Mouse (Mus musculus): ENCODE measurements around the gene Pigk.
"Not testable (repeated sequence)": the region's sequence is repeated elsewhere in the genome, so short reads cannot be mapped to it uniquely, and the experiment has no call there.

Gene Pigk

DNA sequence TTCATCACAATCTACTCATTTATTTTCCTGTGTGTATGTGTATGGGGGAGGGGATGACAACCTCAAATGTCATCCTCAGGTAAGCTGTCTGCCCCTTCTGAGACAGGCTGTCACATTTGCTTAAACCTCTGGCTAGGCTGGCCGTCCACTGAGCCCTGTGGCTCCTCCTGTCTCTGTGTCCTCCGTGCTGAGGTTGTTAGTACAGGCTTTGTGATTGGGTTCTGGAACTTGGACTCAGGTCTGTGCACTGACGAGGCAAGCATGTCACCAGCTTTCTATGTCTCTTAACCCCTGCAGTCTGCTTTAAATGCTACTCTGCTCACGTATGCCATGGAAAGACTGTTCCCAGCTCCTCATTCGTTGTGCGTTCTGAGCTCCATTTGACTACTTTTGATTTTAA is 62.5 kb downstream of the Pigk start:
- DNase-seq = no peak

DNA sequence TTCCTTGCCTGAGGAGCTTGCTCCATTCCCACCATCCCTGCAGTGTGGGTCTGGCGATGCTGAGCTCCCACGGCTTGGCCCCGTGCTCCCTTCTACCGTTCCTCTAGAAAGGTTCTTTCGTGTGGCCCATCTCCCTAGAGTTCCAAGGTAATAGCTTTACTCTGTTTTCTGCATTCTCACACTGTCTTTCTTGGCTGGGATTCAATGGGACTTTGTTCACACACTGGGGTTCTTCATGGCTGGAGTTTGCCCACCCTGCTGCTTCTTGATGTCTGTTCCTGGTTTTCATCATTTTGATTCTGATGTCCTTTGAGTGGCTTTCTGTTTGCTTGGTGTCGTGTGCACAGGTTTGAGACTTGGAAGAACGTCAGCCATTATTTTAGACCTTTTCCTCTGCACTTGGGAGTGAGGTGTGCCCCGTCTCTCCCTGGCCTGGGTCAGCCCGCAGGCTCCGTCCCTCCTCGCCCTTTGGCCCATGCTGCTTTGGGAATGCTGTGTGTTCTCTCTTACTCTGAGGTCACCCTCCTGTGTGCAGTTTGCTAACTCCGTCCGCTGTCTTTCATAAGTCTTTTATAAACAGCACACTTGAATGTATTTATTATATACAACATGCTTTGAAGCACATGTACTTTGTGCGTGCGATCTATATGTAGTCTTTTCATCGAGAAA is 63.1 kb downstream of the Pigk start:
- no peak for DNase-seq

DNA sequence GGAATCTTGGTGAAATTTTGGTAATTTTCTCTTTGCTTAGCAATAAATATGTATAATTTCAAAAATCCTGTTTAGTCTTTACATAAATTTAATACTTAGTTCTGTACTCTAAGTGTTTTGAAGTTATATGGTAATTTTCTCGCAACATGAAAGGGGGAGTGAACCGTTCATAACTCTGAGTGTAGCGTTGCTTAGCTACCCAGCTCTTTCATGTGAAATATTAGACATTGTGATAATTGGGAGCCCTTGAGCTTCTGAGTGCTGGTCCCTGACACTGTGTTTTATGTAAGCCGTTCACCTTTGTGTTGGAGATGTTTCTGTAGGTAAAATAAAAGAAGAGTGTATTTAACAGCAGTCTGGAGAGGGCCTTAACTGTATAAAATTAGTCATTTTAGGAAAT is 65.9 kb downstream of the Pigk start:
- no peak for DNase-seq

DNA sequence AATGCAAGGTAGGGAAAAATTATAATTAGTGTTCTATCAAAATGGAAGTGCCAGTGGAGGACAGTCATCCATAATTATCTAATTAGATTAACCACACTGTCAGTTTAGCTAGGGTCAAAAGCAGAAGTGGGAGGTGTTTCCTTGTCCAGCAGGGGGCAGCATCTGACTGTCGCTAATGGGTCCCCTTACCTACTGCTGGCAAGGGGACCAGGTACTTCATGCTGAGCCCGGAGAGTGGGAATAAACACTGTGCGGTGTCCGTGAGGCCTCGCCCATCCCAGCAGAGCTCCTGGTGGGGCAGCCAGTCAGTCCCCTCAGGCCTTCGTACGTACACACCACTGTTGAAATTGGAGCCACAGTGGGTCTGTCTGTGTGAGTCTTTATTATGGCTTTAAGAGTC is 69.9 kb downstream of the Pigk start:
- peak; percentile 65 for DNase-seq

DNA sequence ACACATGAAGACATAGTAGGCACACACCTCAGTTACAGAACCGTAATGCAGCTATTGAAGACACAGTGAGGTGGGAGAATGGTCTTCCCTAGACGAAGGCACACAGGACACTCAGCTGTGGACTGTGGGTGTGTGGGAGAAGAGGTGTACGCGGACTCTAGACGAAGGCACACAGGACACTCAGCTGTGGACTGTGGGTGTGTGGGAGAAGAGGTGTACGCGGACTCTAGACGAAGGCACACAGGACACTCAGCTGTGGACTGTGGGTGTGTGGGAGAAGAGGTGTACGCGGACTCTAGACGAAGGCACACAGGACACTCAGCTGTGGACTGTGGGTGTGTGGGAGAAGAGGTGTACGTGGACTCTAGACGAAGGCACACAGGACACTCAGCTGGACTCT is 70.5 kb downstream of the Pigk start:
- DNase-seq = not testable (repeated sequence)

DNA sequence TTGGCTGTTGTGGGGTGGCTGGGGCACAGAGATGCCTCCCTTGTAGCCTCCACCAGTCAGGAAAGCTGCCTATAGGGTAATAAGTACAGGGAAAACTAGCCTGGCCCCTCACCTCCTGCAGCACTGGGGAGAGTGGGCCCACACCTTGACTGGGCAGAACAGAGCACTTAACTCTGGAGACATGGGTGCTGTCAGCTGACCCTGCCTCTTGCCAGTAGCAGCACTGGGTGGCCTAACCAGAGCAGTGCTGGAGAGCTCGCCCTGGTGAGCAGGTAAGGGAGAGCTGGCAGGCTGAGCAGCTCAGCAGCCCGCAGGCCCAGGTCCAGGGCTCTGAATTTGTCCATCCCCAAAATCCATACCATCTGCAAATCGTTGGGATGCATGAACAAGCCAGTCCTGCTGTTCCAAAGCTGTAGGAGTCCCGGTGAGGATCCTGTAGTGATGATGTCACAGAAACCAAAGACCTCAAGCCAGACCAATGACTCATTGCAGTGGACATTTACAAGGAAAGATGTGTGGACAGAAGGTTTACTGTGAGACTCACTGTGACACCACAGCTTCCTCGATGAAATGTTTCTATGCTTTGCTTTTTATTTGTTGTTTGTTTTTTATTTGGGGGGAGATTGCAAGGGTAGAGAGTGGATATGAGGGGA is 74.5 kb downstream of the Pigk start:
- DNase-seq = not testable (repeated sequence)

DNA sequence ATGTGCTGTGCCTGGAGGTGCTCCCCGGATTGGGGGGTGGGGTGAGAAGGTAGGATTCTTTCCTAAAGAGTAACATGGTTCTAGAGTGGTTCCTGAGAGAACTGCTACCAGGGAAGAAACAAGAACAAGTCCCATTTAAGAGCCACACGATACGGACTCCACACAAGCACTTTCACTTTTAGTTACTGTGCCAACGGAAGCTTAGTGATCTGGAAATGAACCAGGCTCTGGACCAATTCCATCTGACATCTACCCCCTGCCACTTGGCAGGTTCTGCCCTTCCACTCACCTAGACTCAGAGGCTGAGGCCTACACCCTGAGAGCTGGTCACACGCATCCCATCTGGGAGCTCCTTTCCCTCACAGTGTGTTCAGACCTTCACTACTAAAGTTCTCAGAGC is 78.7 kb downstream of the Pigk start:
- DNase-seq = peak in 1 of 2 experiments; percentile 10

DNA sequence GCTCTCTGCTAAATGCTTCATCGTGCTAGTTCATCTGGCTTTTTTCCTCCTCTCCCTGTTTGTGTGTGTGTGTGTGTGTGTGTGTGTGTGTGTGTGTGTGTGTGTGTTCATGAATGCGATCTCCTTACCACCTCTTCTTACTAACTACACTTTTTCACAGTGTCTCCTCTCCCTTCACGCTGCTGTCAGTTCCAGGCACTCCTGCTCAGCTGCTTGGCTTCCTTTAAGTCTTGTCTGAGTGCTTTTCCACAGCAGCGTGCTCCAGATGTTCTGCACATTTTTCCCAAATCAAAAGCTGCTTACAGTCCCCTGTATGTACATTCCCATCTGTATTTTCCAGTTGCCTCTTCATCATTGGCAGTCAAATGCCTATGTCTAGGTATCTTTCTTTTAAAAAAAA is 79.1 kb downstream of the Pigk start:
- DNase-seq = no peak

DNA sequence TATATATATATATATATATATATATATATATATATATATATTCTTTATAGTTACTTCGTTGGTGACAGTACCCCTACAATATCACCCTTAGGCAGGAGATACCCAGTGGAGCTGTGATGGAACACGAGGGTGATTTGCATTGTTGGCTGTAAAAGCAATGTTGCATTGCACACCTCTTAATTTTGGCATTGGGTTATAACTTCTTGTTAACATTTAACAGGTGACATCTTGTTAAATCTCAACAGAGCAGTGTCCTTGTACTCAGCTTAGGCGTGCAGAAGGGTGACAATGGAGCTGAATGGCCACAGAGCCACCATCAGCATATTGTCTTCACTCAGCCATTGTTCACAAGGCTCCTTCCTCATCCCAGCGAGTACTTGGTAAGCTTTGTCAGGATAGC is 82.3 kb downstream of the Pigk start:
- no peak for DNase-seq

DNA sequence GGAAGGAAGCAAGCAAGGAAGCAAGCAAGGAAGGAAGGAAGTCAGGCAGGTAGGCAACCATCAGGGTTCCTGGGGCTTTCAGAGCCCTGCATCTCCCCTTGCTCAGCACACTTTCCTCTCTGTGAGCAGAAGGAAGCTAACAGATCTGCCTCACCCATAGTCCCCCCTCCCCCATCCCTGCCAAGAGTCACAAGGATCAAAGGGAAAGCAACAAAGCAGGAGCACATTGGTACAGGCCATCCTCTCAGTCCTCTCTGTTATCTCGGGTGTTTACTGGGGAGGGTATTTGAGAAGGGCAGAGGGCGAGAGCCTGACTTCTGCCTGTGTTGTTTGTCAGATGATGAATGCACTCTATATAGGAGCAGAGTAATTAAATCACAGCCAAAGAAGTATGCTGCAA is 83.5 kb downstream of the Pigk start:
- no peak for DNase-seq

DNA sequence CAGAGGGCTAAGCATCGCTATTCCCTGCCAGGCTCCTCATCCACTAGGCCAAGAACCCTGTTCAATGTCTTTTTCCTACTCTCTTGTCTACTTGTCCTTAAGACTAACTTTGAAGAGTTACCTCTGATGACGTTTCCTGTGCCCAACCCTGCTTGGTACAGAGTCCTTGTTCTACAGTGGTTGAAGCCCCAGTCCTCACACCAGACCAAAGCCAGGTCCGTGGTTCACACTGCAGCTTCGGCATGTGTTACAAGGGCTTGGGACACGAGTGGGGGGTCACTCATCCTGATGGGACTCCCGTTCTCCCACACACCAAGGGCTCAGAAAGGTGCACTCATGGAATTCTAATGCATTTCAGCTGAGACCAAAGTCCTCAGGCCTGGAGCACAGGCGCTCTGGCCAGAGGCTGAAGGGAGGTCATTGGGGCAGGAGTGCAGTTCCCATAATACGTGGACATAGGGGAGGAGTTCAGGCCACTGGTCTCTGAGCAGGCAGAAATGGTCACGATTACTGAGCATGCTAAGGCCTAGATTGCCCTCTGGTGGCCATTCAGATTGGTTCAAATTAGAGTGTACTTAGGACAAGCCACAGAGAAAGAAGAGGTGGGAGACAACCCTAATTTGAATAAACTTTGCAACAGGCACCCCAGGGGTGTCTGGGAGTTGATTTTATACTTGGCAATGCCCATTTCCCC is 86.0 kb downstream of the Pigk start:
- peak; percentile 20 to 26 for DNase-seq

DNA sequence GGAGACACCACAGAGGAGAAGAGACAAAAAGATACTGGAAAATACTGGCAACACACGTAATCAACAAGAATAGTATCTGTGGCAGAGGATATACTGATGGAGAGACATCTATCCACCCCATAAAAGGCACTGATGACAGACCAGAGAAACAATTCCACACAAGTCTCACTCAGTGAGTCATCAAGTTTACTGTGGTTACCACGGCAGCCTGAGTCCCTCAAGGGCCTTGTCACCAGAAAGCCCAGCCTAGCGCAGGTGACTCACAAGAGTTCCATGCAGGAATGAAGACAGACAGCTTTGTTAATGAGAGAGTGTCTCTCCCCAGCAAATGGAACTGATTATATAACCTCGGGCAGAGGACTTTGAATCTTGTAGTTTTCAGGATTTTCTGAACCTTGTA is 100.0 kb downstream of the Pigk start:
- no peak for DNase-seq

DNA sequence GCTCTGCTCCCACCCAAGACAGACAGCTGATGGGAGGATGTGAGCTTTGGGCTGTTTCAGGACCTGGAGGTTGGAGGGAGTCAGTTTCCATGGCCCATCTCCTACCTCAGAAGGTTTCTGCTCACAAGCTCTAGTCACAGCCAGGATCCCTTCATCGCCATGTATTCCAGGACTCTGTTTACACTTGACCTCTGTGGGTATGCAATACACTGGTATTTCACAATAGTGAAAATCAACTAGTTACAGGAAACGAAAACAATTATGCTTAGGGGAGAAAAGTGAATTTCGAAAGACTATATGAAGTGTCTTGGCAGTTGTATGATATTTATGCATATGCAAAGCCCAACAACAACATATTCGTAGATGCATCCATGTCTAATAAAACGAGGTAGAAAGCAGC is 101.2 kb downstream of the Pigk start:
- DNase-seq = no peak

DNA sequence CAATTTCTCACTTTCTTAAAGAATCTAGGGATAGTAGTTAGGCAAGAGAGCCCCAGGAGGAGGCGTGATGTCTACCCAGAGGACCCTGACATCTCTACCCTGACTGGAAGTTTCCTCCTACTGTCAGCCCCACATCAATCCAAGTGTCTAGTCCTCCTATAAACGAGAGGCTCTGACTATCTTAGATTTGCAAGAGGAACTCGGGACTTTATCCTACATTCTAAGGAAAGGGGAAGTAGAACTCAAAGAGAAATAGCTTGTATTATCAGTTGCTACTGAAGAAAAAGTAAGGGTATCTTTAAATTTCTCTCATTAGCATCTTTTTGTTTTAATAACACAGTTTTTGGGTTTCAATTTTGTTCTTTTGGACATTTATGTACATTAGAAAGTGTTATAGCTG is 106.5 kb downstream of the Pigk start:
- DNase-seq = no peak

DNA sequence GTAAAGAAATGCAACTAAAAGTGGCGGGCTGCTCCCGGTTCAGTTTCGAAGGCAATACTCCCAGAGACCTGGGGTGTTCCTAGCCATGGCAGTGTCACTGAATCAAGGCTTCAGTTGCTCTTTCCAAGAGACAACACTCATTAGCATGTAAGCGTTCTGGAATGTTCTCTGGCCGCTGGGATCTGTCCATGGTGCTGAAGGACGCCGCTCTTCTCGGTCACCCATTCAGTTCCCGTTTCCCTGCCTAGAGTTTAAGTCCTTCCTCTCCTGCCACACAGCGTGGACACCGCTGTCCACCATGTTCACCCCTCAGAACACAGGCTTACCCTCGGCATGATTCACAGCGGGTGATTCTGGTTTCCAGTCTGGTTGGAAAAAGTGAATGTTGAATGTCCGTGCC is 107.3 kb downstream of the Pigk start:
- DNase-seq = no peak

DNA sequence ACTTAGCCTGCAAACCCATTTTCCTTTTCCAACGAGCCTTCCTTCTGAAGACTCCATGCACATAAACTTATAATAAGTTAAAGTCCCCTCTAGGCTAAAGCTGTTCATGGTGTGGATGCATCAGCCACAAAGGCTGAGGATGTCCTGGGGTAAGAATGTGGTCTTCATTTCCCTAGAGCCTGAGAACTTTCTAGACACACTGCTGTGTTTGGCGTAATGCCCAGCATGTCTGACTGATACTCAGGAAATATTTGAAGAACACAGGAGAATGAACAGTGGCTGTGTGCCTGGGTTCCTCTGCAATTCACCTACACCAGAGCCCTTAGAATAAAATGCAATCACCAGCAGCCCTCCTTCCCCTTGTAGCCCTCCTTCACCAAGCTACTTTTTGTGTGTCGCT is 117.5 kb downstream of the Pigk start:
- no peak for DNase-seq

DNA sequence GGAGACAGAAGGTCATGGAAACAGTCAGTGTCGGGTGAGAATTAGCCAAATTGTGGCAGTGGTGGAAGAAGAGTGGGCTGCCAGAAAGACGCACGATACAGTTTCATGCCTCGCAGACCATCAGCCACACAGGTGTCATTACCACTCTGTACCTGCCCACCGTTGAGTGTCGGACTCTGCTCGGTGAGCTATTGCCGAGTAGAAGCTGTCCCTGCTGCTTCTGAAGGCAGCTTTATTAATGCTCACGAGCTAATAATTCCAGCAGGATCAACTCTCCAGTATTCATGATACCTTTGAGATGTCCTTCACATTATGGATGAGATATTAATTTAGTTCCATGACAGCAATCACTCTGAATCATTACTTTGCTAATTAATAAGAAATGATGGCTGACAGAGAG is 118.1 kb downstream of the Pigk start:
- DNase-seq = no peak

DNA sequence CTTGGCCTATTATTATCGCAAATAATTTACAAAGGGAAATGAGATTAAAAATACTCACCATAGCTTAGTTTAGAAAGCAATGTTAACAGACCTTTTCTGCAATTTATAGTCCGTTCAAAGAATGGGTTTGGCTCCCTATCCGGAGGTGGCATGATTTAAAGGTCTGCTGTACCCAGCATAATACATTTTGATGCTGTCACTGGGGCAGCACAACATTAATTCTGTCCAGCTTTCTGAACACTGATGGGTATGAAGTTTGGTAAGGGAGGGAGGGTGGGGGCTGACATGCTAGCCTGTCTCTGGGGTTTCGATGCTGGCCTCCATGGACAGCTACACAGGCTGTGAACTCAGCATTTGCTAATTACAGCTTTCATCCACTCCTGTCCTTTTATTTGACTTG is 118.5 kb downstream of the Pigk start:
- DNase-seq = no peak

DNA sequence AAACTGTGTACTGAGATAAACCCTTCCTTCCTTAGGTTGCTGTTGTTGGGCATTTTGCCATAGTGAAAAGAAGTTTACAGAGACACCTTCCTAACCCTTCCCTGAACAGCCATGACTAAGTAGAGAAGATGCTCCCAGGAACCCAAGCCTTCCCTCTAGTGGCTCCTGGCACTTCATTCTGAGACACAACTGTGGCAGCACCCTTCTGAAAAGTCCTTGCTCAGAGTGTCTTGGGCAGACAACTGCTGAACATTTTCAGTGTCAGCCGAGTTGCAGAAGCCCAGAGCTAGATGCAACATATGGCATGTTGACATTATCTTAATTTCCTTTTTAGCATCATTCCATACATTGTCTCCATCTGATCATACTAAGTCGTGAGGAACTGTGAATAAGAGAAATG is 123.5 kb downstream of the Pigk start:
- DNase-seq = no peak

DNA sequence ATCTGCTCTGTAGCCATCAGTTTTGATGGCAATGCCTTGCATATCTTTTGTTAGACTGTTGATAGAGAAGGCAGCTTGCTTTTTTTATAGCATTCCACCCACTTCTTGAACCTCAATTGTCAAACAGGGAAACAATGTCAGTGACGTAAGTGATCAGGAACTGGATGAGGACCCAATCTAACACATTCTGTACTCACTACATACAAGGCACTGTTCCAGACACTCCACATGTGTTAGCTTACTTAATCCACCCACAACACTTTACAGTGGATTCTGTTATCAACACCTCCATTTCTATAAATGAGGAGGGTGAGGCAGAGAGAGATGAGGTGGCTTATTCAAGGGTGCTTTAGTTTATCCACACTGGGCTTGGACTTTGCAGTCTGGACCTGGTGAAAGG is 124.0 kb downstream of the Pigk start:
- no peak for DNase-seq

DNA sequence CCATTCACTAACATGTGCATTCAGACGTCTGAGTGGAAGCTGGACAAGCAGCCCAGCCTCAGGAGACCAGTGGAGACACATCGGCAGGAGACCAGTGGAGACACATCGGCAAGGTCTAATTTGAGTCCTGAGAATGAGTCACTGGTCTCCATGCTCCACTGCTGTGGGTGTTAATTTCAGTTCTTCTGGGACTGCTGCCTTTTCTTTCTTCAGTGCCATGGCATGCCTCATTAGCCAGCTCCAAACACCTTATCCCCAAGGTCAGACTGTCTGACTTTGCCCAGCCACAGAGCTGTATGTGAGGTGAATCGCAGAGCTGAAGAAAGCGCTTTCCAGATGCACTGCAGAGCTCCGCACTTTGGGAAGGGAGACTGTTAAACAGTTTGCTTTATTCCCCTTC is 127.4 kb downstream of the Pigk start:
- DNase-seq = no peak

DNA sequence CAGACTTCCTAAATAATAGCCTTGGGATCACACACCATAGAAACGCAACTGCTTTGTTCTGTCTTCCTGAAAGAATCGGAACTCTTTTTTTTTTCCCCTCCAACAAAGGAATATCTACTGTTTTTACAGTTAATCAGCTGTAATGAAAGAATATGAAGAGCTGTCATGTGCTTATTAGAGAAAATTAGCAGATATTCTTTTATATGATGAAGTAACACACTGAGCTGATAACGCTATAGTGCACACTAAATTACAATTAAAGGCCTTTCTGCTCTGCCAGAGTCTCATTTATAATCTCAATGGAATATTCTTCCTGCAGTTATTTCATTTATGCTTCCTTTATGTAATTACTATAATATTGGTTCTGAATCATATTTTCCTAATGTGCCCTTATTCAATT is 128.7 kb downstream of the Pigk start:
- no peak for DNase-seq

DNA sequence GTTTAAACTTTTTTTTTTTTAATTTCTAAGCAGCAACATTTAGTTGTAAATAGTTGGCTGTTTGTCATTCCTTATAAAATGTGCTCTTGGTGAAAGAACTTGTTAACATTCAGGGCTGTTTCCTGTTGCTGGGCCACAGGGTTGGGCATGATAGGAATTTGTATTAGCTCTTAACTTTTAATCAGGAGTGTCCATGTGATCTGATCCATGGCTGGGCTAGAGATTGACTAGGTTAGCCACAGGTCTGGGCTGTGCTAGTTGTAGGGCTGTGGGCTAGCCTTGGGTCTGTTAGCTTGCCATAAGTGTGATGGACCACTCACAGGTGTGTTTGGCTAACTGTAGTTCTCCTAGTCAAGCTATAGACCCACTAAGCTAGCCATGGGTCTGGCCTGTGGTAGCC is 130.0 kb downstream of the Pigk start:
- no peak for DNase-seq

DNA sequence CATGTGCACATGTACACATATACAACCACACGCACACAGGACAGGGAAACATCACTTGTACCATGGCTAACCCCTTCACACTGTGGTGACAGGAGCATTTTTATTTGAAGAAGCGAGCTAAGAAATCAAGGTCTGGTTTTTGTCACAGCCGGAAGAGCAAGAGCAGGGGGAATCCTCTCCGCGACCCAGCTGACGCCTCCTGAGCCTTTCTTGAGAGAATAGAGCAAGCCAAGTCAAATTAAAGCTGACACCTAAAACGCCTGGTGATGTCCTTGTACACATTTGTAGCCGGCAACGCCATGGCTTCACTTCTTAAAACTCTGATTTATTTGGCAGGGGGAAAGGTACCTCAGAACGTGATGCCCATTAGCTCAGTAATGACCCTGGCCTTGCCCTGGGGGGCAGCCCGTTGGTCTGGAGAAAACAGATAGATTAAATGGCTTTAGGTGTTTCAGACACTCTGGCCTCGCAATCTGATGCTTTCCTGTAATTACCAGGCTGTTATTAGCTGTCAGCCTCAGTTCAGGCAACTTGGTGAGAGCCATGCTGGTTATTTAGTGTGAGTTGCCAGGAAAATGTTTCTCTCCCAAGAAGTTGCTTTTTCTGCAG is 141.2 kb downstream of the Pigk start:
- DNase-seq = no peak
